ENCODE assay signal across 8 mouse cellular contexts in the genomic region with DNA sequence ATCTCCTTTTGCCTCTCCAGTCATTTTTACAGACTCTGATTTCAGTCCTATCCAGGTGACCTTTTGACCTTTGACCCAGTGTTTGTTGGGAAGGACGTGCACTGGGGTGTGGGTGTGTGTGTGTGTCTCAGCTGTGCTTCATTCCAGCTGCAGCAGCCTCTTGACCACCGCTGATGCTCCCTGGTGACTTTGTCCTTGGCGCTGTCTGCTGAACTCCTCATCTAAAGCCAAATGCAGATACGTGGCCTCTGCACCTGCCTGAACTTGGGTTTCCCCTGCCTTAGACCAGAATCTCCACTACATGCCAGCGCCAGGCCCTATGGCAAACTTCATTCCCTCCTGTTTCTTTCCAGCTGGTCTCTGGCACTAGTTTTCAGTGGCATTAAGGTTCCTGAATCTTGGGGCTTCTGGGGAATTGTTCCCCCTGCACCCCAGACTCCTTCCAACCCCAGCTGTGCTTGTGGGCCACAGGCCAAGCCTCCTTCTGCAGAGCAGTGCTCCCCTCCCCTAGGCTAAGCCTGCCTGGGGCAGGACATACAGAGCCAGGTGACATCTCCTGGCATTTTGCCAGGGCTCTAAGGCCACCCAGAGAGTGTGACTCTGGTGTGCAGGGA. TPM values are rescaled to one million over a fixed set of nuclear protein-coding genes. Genes with fewer than 3 reads are reported as not detected.
A peak's percentile ranks its signal among the peaks of the same experiment; 100 is the strongest.
DNase-seq lines count a peak whose midpoint lies in the region; ATAC-seq and TF ChIP-seq lines count a peak whose summit lies in the region.

No protein-coding gene starts in this region.

- no peaks in the 10 kb centered on the region for H3K9me3 ChIP-seq in liver, embryonic 13.5 days (replicated peaks)

- H3K27ac ChIP-seq in spleen, adult 2 months (ENCODE audit: insufficient read depth, low read length): peak overlapping the region; percentile 21; the same call in 1 of the 2 replicates
- H3K27ac ChIP-seq in liver, embryonic 13.5 days: peak overlapping the region; percentile 29; the same call in 1 of the 2 replicates

- no peak for TF ChIP-seq CTCF in spleen, adult 2 months (IDR thresholded peaks at IDR 0.05; ENCODE audit: extremely low read depth, insufficient read depth, insufficient read length, insufficient replicate concordance)

- H3K36me3 ChIP-seq in spleen, adult 2 months (ENCODE audit: control insufficient read depth, insufficient read depth, low read length): peaks cover 12% of the 10 kb centered on the region
- H3K36me3 ChIP-seq in liver, embryonic 13.5 days: peaks cover 23% of the 10 kb centered on the region

- ATAC-seq in liver, embryonic 13.5 days (ENCODE audit: low read depth): no peak
- no peak for ATAC-seq in monocyte, adult 5-6 weeks (replicated peaks; ENCODE audit: insufficient number of reproducible peaks, low FRiP score, low TSS enrichment, poor library complexity, severe bottlenecking)

- H3K27me3 ChIP-seq in spleen, adult 2 months (ENCODE audit: control insufficient read depth, insufficient read depth, low read length): no peaks in the 10 kb centered on the region
- H3K27me3 ChIP-seq in liver, embryonic 13.5 days: no peaks in the 10 kb centered on the region

- no peak overlapping the region for H3K4me3 ChIP-seq in spleen, adult 2 months (ENCODE audit: extremely low read depth, insufficient read depth, insufficient read length)
- H3K4me3 ChIP-seq in liver, embryonic 13.5 days (replicated peaks): no peak overlapping the region

- 70% methylated on average over 5 of the region's 5 CpGs for WGBS in spleen, adult 2 months
- 66% methylated on average over 5 of the region's 5 CpGs for WGBS in liver, embryonic 13.5 days (ENCODE audit: insufficient replicate concordance)

- peaks cover 32% of the 10 kb centered on the region; the same call in 1 of the 2 replicates for H3K4me1 ChIP-seq in spleen, adult 2 months (ENCODE audit: control insufficient read depth, insufficient read depth, insufficient read length)
- peaks cover 92% of the 10 kb centered on the region for H3K4me1 ChIP-seq in liver, embryonic 13.5 days (replicated peaks)

- no peak overlapping the region for H3K4me2 ChIP-seq in liver, embryonic 13.5 days

- DNase-seq in adrenal gland, adult (ENCODE audit: inconsistent age in 2 of 2, low spot score in 1 of 2): peak; percentile 66 to 76
- DNase-seq in adrenal gland, postnatal 4 days (ENCODE audit: low spot score in 2 of 2): no peak
- no peak for DNase-seq in spleen, adult 2 months (ENCODE audit: low read depth in 1 of 2, low spot score in 2 of 2)
- DNase-seq in spleen, adult 12 weeks (ENCODE audit: low spot score): no peak
- DNase-seq in heart, postnatal 4 days: peak; percentile 55
- DNase-seq in liver, embryonic 13.5 days: no peak
- no peak for DNase-seq in thymus, postnatal 10 days (ENCODE audit: low spot score in 2 of 2)

- no peak for TF ChIP-seq POLR2A in spleen, adult 2 months (IDR thresholded peaks at IDR 0.05; ENCODE audit: low read depth, low read length)

- H3K9ac ChIP-seq in liver, embryonic 13.5 days: no peak overlapping the region

RNA-seq across cellular contexts. Expression of gene Lasp1, which starts 9.9 kb away (rescaled TPM):
- 100 to 1,000 TPM; 184 to 192 TPM for total RNA-seq in adrenal gland, postnatal 4 days (2021)
- polyA plus RNA-seq in spleen, adult 2 months (2012; rRNA removed): 69.4 and 75.2 TPM in 2 replicates
- total RNA-seq in heart, postnatal 4 days (2021): 10 to 100 TPM; 73.3 to 74.4 TPM
- 27.5 and 31.2 TPM in 2 replicates for polyA plus RNA-seq in liver, embryonic 13.5 days (2015; fragmentation: Nextera tagmentation; extraction: Ambion mirVana)
- 199 to 392 TPM (median 246 TPM) in 3 replicates for total RNA-seq in monocyte, adult 5-6 weeks (2017)

RNA-seq across cellular contexts. Expression of gene Rpl23, which starts 26.5 kb away (rescaled TPM):
- total RNA-seq in adrenal gland, postnatal 4 days (2021): 1,000 to 10,000 TPM; 1,280 to 1,304 TPM
- 96.9 and 98.1 TPM in 2 replicates for polyA plus RNA-seq in spleen, adult 2 months (2012; rRNA removed)
- 100 to 1,000 TPM; 738 to 764 TPM for total RNA-seq in heart, postnatal 4 days (2021)
- polyA plus RNA-seq in liver, embryonic 13.5 days (2015; fragmentation: Nextera tagmentation; extraction: Ambion mirVana): 436 and 468 TPM in 2 replicates
- total RNA-seq in monocyte, adult 5-6 weeks (2017): 1,225 to 1,795 TPM (median 1,736 TPM) in 3 replicates

RNA-seq across cellular contexts. Expression of gene B230217C12Rik, which starts 31.9 kb away (rescaled TPM):
- total RNA-seq in adrenal gland, postnatal 4 days (2021): 1 to 10 TPM; 6.6 to 6.7 TPM
- 1.8 and 3.1 TPM in 2 replicates for polyA plus RNA-seq in spleen, adult 2 months (2012; rRNA removed)
- total RNA-seq in heart, postnatal 4 days (2021): under 1 TPM; 0.77 to 0.79 TPM
- polyA plus RNA-seq in liver, embryonic 13.5 days (2015; fragmentation: Nextera tagmentation; extraction: Ambion mirVana): 0.85 and 1.3 TPM in 2 replicates
- 0.96 to 3.0 TPM in 2 of 3 replicates, not detected in the other for total RNA-seq in monocyte, adult 5-6 weeks (2017)

RNA-seq across cellular contexts. Expression of gene 1700001P01Rik, which starts 33.0 kb away (rescaled TPM):
- total RNA-seq in adrenal gland, postnatal 4 days (2021): under 1 TPM in 1 of 2 experiments, not detected in 1; 0.87 TPM
- not detected in 2 replicates for polyA plus RNA-seq in spleen, adult 2 months (2012; rRNA removed)
- under 1 TPM in 1 of 2 experiments, not detected in 1; 0.45 TPM for total RNA-seq in heart, postnatal 4 days (2021)
- 0.19 and 0.22 TPM in 2 replicates for polyA plus RNA-seq in liver, embryonic 13.5 days (2015; fragmentation: Nextera tagmentation; extraction: Ambion mirVana)
- not detected in 3 replicates for total RNA-seq in monocyte, adult 5-6 weeks (2017)

RNA-seq across cellular contexts. Expression of gene Cwc25, which starts 42.4 kb away (rescaled TPM):
- 10 to 100 TPM; 23.0 to 24.5 TPM for total RNA-seq in adrenal gland, postnatal 4 days (2021)
- polyA plus RNA-seq in spleen, adult 2 months (2012; rRNA removed): 6.7 TPM in 2 replicates
- total RNA-seq in heart, postnatal 4 days (2021): 10 to 100 TPM; 10.8 to 11.7 TPM
- polyA plus RNA-seq in liver, embryonic 13.5 days (2015; fragmentation: Nextera tagmentation; extraction: Ambion mirVana): 7.0 and 7.7 TPM in 2 replicates
- 42.0 to 49.3 TPM (median 43.5 TPM) in 3 replicates for total RNA-seq in monocyte, adult 5-6 weeks (2017)

Comparison
In these comparisons a context has a peak if more than half of its experiments do, and no peak if none do; other contexts are left out.
1. DNase-seq: peak in adrenal gland, adult (2 of 2) and heart, postnatal 4 days (single experiment); none in adrenal gland, postnatal 4 days (0 of 2), spleen, adult 2 months (0 of 2), spleen, adult 12 weeks (single experiment), liver, embryonic 13.5 days (single experiment) and thymus, postnatal 10 days (0 of 2).